Mouse (Mus musculus): ENCODE results near the gene Rbl2. TPM values are rescaled to one million over a fixed set of nuclear protein-coding genes. Genes with fewer than 3 reads are reported as not detected.
A peak's percentile ranks its signal among the peaks of the same experiment; 100 is the strongest.

The Rbl2 gene
- polyA plus RNA-seq, 1 experiment from 2014 or later: 18.4 TPM

GRCm38 (mm10) chr8:91147715-91148114 is 77.9 kb downstream of the Rbl2 start:
- no peaks in the 10 kb centered on the region for H3K9me3 ChIP-seq
- H3K27me3 ChIP-seq: no peaks in the 10 kb centered on the region
- no peak overlapping the region for H3K9ac ChIP-seq
- no peak overlapping the region for H3K4me3 ChIP-seq
- H3K4me1 ChIP-seq: no peaks in the 10 kb centered on the region
- no peak overlapping the region for H3K27ac ChIP-seq
- H3K36me3 ChIP-seq: no peaks in the 10 kb centered on the region
- peak overlapping the region; percentile 36; the same call in 1 of the 2 replicates for H3K4me2 ChIP-seq
- no peak for ATAC-seq (ENCODE audit: borderline replicate concordance, extremely low read depth, low FRiP score, low TSS enrichment)
- 4% methylated on average over 6 of the region's 6 CpGs for WGBS

GRCm38 (mm10) chr8:91148643-91149178 is 78.9 kb downstream of the Rbl2 start:
- WGBS: 56% methylated on average over 15 of the region's 15 CpGs
- Histone ChIP-seq H3K9me3 (no peaks in the 10 kb centered on the region), H3K27me3 (no peaks in the 10 kb centered on the region), H3K4me2 (no peak overlapping the region), H3K9ac (no peak overlapping the region), H3K4me1 (no peaks in the 10 kb centered on the region), H3K4me3 (no peak overlapping the region), H3K27ac (no peak overlapping the region), H3K36me3 (no peaks in the 10 kb centered on the region)
- no peak for ATAC-seq (ENCODE audit: borderline replicate concordance, extremely low read depth, low FRiP score, low TSS enrichment)

DNA sequence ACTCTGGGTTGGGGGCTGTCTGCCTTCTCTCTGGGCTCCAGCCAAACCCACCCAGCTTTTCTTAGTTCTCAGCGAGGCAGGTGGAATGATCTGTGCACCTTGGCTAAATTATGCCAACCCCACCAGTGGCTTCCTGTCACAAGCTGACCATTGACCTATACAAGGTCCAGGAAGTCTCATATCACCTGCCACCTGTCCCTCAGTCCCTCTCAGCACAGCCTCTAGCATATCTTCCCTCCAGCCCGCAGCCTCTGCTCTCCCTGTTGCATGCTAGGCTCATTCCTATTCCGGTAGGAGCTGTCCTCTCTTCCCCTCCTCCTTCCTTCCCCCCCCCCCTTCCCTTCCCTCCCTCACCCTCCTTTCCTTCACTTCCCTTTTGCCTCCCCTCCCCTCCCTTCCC is 79.4 kb downstream of the Rbl2 start:
- no peaks in the 10 kb centered on the region for H3K27me3 ChIP-seq
- ATAC-seq (ENCODE audit: borderline replicate concordance, extremely low read depth, low FRiP score, low TSS enrichment): no peak
- H3K36me3 ChIP-seq: no peaks in the 10 kb centered on the region
- H3K4me3 ChIP-seq: no peak overlapping the region
- no peaks in the 10 kb centered on the region for H3K9me3 ChIP-seq
- whole genome bisulfite sequencing: 59% methylated on average over 3 of the region's 3 CpGs
- H3K27ac ChIP-seq: no peak overlapping the region
- H3K4me1 ChIP-seq: no peaks in the 10 kb centered on the region
- no peak overlapping the region for H3K4me2 ChIP-seq
- H3K9ac ChIP-seq: no peak overlapping the region

DNA sequence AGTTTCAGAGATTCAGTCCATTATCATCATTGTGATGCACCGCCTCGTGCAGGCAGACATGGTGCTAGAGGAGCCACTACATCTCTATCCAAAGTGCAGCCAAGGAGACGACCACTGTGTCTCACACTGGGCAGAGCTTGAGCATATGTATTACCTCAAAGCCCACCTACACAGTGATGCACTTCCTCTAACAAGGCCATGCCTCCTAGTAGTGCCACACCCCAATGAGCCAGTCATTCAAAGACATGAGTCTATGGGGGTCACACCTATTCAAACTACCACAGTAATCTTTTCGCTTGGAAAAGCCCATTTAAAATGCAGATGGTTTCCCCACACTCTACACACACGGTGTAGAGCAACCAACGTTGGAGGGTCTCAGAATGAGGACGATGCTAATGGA is 81.7 kb downstream of the Rbl2 start:
- ATAC-seq (ENCODE audit: borderline replicate concordance, extremely low read depth, low FRiP score, low TSS enrichment): no peak
- 87% methylated on average over 7 of the region's 7 CpGs for WGBS

DNA sequence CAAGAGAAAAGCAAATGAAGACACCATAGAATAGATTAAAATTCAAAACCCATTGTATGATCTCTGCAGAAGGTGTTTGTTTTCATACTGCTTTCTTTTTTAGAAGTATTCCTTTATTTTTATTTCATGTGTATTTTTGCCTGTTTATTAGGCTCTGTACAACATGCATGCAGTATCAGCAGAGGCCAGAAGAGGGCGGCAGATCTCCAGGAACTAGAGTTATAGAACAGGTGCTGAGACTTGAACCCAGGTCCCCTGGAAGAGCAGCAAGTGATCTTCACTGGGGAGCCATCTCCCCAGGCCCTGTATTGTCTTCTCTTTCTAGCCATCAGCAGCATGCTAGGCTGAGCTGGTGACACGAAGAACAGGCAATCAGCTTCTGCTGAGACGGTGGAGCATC is 84.0 kb downstream of the Rbl2 start:
- Histone ChIP-seq H3K27me3 (no peaks in the 10 kb centered on the region), H3K9ac (no peak overlapping the region), H3K9me3 (no peaks in the 10 kb centered on the region), H3K4me1 (no peaks in the 10 kb centered on the region), H3K4me2 (no peak overlapping the region), H3K36me3 (no peaks in the 10 kb centered on the region), H3K27ac (no peak overlapping the region), H3K4me3 (no peak overlapping the region)
- no peak for ATAC-seq (ENCODE audit: borderline replicate concordance, extremely low read depth, low FRiP score, low TSS enrichment)
- 73% methylated on average over 3 of the region's 3 CpGs for WGBS

More for the DNA sequence above, 81.7 kb downstream of the Rbl2 start:
- H3K9me3 ChIP-seq: no peaks in the 10 kb centered on the region
- no peaks in the 10 kb centered on the region for H3K4me1 ChIP-seq
- H3K4me2 ChIP-seq: no peak overlapping the region
- no peaks in the 10 kb centered on the region for H3K27me3 ChIP-seq
- H3K9ac ChIP-seq: no peak overlapping the region
- H3K27ac ChIP-seq: no peak overlapping the region
- H3K4me3 ChIP-seq: no peak overlapping the region
- no peaks in the 10 kb centered on the region for H3K36me3 ChIP-seq

GRCm38 (mm10) chr8:91154564-91154963 is 84.7 kb downstream of the Rbl2 start:
- H3K4me2 ChIP-seq: no peak overlapping the region
- no peak overlapping the region for H3K27ac ChIP-seq
- no peaks in the 10 kb centered on the region for H3K36me3 ChIP-seq
- WGBS: 48% methylated on average over 6 of the region's 6 CpGs
- H3K4me3 ChIP-seq: no peak overlapping the region
- no peaks in the 10 kb centered on the region for H3K9me3 ChIP-seq
- H3K9ac ChIP-seq: no peak overlapping the region
- no peak for ATAC-seq (ENCODE audit: borderline replicate concordance, extremely low read depth, low FRiP score, low TSS enrichment)
- no peaks in the 10 kb centered on the region for H3K4me1 ChIP-seq
- H3K27me3 ChIP-seq: no peaks in the 10 kb centered on the region

DNA sequence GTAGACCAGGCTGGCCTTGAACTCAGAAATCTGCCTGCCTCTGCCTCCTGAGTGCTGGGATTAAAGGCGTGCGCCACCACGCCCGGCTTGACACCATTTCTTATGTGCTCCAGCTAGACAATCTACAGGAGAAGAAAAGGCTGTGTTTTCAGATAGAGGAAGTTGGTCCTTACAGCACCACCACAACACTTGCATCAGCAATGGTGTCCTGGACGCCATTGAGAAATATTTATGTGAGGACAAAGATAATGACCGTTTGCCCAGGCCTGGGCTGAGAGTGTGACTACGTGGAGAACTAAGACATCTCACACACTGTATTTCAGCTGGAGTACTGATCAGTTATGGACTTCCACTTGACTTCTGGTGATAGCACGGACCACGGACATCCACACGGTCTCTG is 88.8 kb downstream of the Rbl2 start:
- Histone ChIP-seq H3K27me3 (no peaks in the 10 kb centered on the region), H3K4me1 (peaks cover 8% of the 10 kb centered on the region; the same call in 1 of the 2 replicates), H3K27ac (no peak overlapping the region), H3K9me3 (no peaks in the 10 kb centered on the region), H3K36me3 (no peaks in the 10 kb centered on the region), H3K4me3 (no peak overlapping the region), H3K4me2 (no peak overlapping the region), H3K9ac (no peak overlapping the region)
- 83% methylated on average over 10 of the region's 10 CpGs for WGBS
- ATAC-seq (ENCODE audit: borderline replicate concordance, extremely low read depth, low FRiP score, low TSS enrichment): no peak

DNA sequence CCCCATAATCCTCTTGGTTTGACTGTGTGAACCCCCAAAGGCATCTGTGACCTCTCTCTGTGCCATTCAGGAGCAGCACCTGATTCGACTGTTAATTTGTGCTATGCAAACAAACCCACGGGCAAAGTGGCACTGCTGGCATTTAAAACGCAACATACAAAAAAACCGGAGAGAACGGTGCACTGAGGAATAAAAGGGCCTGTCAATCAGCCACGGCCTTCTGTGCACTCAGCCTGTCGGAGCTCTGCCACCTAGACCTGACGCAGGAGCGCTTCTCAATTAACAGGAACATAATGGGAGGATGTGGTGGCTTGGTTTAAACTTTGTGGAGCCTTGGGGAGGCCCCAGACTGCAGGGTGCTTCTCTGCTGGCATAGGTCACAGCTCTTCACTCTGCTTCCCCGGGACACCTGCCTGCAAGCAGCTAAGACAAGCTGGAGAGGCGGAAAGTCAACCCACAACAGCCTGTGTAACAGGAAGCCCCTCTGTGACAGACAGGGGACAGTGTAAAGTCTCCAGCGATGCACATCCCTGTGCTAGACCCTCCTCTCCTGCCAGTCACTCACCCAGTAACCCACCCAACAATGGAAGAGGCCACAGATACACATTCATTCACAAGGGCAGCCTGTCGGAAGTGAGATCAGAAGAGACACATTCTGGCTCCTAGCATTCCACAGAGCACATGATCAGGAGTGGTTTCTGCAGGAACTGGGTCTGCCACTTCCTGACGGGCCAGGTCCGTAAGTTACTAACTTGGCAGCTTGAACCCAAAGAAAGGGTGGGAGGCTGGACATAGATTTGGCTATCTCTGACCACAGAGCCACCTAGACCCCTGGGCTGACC is 90.3 kb downstream of the Rbl2 start:
- Histone ChIP-seq H3K27me3 (no peaks in the 10 kb centered on the region), H3K4me1 (peaks cover 8% of the 10 kb centered on the region; the same call in 1 of the 2 replicates), H3K9me3 (no peaks in the 10 kb centered on the region), H3K4me3 (no peak overlapping the region), H3K9ac (no peak overlapping the region), H3K27ac (no peak overlapping the region), H3K4me2 (no peak overlapping the region), H3K36me3 (no peaks in the 10 kb centered on the region)
- WGBS: 49% methylated on average over 15 of the region's 15 CpGs
- no peak for ATAC-seq (ENCODE audit: borderline replicate concordance, extremely low read depth, low FRiP score, low TSS enrichment)

DNA sequence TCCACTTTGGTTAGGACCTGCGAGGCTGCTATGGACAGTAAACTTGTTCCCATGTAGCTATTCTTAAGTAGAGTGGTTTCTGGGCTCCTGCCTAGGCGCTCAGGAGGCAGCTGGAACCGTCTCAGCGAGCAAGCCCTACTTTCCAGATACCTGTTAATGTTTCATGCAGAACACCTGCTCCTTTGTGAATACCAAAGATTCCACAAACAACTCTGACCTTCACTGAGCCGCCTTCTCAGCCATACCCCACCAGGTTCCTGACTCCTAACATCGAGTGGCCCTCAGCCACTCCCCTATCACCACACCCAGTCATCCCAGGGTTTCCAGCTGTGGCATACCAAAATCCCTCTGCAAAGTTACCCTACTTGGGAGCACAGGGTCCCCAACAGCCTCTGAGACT is 100.3 kb downstream of the Rbl2 start:
- Histone ChIP-seq H3K27me3 (no peaks in the 10 kb centered on the region), H3K4me1 (peaks cover 17% of the 10 kb centered on the region; the same call in 1 of the 2 replicates), H3K9me3 (no peaks in the 10 kb centered on the region), H3K4me3 (no peak overlapping the region), H3K27ac (peak overlapping the region; percentile 47; the same call in 1 of the 2 replicates), H3K36me3 (no peaks in the 10 kb centered on the region), H3K4me2 (no peak overlapping the region), H3K9ac (no peak overlapping the region)
- WGBS: 55% methylated on average over 6 of the region's 6 CpGs
- no peak for ATAC-seq (ENCODE audit: borderline replicate concordance, extremely low read depth, low FRiP score, low TSS enrichment)

GRCm38 (mm10) chr8:91170914-91171313 is 101.1 kb downstream of the Rbl2 start:
- H3K4me1 ChIP-seq: peaks cover 17% of the 10 kb centered on the region; the same call in 1 of the 2 replicates
- no peaks in the 10 kb centered on the region for H3K9me3 ChIP-seq
- H3K4me2 ChIP-seq: no peak overlapping the region
- H3K9ac ChIP-seq: no peak overlapping the region
- no peaks in the 10 kb centered on the region for H3K36me3 ChIP-seq
- 50% methylated on average over 14 of the region's 14 CpGs for whole genome bisulfite sequencing
- H3K4me3 ChIP-seq: no peak overlapping the region
- no peaks in the 10 kb centered on the region for H3K27me3 ChIP-seq
- no peak overlapping the region for H3K27ac ChIP-seq
- ATAC-seq (ENCODE audit: borderline replicate concordance, extremely low read depth, low FRiP score, low TSS enrichment): no peak

- Histone ChIP-seq H3K36me3 (no peaks in the 10 kb centered on the region), H3K4me3 (no peak overlapping the region), H3K4me2 (no peak overlapping the region), H3K9me3 (no peaks in the 10 kb centered on the region), H3K27ac (no peak overlapping the region), H3K4me1 (peaks cover 17% of the 10 kb centered on the region; the same call in 1 of the 2 replicates), H3K27me3 (no peaks in the 10 kb centered on the region), H3K9ac (no peak overlapping the region)
- ATAC-seq (ENCODE audit: borderline replicate concordance, extremely low read depth, low FRiP score, low TSS enrichment): no peak
- 39% methylated on average over 13 of the region's 13 CpGs for WGBS
Measured at GRCm38 (mm10) chr8:91171605-91172004, 101.7 kb downstream of the Rbl2 start.

Measured in lung, embryonic 15.5 days (tissue).